Mouse (Mus musculus) hindbrain, embryonic 14.5 days (tissue): ENCODE measurements around the gene Ppt2. TPM values are rescaled to one million over a fixed set of nuclear protein-coding genes. Genes with fewer than 3 reads are reported as not detected.

Experiments
- ATAC-seq: fragments of 200-750 bp; cut with Nextera tagmentation; 2 replicates; pipeline ENCODE4 v1.8.0; 2017; ENCODE audit warnings: moderate number of reproducible peaks, mild to moderate bottlenecking, moderate TSS enrichment, moderate library complexity; ENCODE audit not compliant: low FRiP score
- DNase-seq: peaks from one replicate; pipeline ENCODE4 v3.0.0-alpha.2; 2015; ENCODE audit warnings: low spot score
- H3K27ac ChIP-seq: fragments of 300-500 bp; sonication (generic); 2 replicates; pipeline ENCODE4 v1.5.1; 2014; ENCODE audit warnings: mild to moderate bottlenecking, moderate library complexity
- H3K27me3 ChIP-seq: fragments of 300-500 bp; sonication (generic); 2 replicates; pipeline ENCODE4 v1.6.1; 2014; ENCODE audit warnings: mild to moderate bottlenecking, low read length, mixed read lengths; ENCODE audit not compliant: control insufficient read depth, insufficient read depth
- H3K36me3 ChIP-seq: fragments of 300-500 bp; sonication (generic); replicated peaks from 2 replicates; pipeline ENCODE4 v1.6.1; 2014; ENCODE audit not compliant: control insufficient read depth, insufficient read depth
- H3K4me1 ChIP-seq: fragments of 300-500 bp; sonication (generic); replicated peaks from 2 replicates; pipeline ENCODE4 v1.6.1; 2014; ENCODE audit warnings: antibody characterized with exemption, low read length, mixed read lengths; ENCODE audit not compliant: control insufficient read depth, insufficient read depth
- H3K4me2 ChIP-seq: fragments of 300-500 bp; sonication (generic); replicated peaks from 2 replicates; pipeline ENCODE4 v1.6.1; 2014; ENCODE audit warnings: mild to moderate bottlenecking, moderate library complexity
- H3K4me3 ChIP-seq: fragments of 300-500 bp; sonication (generic); replicated peaks from 2 replicates; pipeline ENCODE4 v1.5.1; 2014; ENCODE audit warnings: mild to moderate bottlenecking, low read length
- H3K9ac ChIP-seq: fragments of 300-500 bp; sonication (generic); 2 replicates; pipeline ENCODE4 v1.6.1; 2014
- H3K9me3 ChIP-seq: fragments of 300-500 bp; sonication (generic); 2 replicates; pipeline ENCODE4 v1.6.1; 2016; ENCODE audit warnings: low read length; ENCODE audit not compliant: control insufficient read depth
- WGBS: fragments of 180-500 bp; shearing (Covaris S2); extraction: QIAGEN DNeasy Blood & Tissue Kit; methylation state at CpG from one replicate; pipeline ENCODE4 v1.1.7; 2014; 5-methylcytosine and 5-hydroxymethylcytosine counted together
- polyA plus RNA-seq: library from polyadenylated mRNA; unstranded; fragments of >200 nt; fragmentation: Nextera tagmentation; extraction: Ambion mirVana; gene quantifications from 2 replicates; pipeline ENCODE4 v1.2.1, GENCODE M21; 2014

The Ppt2 gene
- polyA plus RNA-seq, 1 experiment from 2014 or later = 25.4 TPM

DNA sequence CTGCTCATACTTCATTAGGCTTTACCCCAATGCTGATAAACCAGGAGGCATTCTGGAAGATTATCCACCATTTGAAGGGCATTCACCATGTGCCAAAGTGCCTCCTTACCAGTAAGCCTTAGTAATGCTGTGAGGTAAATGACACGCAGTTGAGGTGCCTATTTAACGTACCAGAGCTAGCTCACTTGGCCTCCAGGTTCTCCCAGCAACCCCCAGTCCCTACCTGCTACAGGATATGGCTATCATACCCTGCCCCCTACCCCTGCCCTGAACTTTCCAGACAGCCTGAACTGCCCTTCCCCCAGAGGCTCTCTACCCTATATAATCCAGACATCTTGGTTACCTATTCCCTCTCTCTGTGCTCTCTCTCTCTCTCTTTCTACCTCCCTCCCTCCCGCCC is 39.5 kb downstream of the Ppt2 start:
- Histone ChIP-seq H3K4me2 (0 out of 2 replicates have a peak overlapping the region, but pooled peaks have one; percentile 98), H3K9ac (no peak overlapping the region), H3K36me3 (no peaks in the 10 kb centered on the region), H3K9me3 (no peaks in the 10 kb centered on the region), H3K4me1 (peaks cover 51% of the 10 kb centered on the region), H3K27me3 (no peaks in the 10 kb centered on the region), H3K27ac (no peak overlapping the region), H3K4me3 (no peak overlapping the region)
- 85% methylated on average over 3 of the region's 3 CpGs for WGBS
- ATAC-seq (no peak), DNase-seq (no peak)

DNA sequence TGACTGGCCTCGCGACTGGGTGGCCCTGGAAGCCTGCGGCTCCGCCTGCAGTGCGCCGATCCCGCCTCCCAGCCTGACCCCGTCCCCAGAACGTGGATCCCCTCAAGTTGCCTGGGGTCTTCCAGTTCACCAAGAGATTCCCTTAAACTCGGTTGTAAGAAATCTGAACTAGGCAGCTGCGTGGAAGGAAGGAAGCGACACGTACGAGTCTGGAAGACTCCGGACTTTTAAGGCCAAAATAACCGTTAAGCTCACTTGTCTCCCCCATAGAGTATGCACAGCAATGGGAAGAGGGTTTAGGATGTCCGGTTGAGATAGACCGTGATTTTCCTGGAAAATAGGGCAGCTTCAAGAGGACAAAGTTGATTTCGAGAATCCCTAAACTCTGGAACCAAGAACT is 40.5 kb downstream of the Ppt2 start:
- H3K4me2 ChIP-seq = peak overlapping the region; percentile 98
- H3K4me3 ChIP-seq = peak overlapping the region; percentile 74
- H3K9me3 ChIP-seq = no peaks in the 10 kb centered on the region
- H3K27ac ChIP-seq = peak overlapping the region; percentile 98
- H3K9ac ChIP-seq = peak overlapping the region; percentile 95
- H3K27me3 ChIP-seq = no peaks in the 10 kb centered on the region
- no peaks in the 10 kb centered on the region for H3K36me3 ChIP-seq
- peaks cover 43% of the 10 kb centered on the region for H3K4me1 ChIP-seq
- no peak for ATAC-seq
- WGBS = 3% methylated on average over 19 of the region's 19 CpGs
- DNase-seq = no peak

DNA sequence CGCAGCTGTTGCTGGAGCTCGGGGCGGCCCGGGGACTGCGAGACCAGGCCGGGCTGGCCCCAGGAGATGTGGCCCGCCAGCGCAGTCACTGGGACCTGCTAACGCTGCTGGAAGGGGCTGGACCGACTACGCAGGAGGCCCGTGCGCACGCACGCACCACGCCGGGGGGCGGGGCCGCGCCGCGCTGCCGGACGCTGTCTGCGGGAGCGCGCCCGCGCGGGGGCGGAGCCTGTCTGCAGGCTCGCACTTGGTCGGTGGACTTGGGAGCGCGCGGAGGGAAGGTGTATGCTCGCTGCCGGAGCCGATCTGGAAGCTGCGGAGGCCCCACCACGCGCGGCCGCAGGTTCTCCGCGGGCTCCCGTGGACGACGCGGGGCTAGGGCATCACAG is 40.9 kb downstream of the Ppt2 start:
- ATAC-seq (peak; percentile 83), DNase-seq (peak; percentile 98)
- no peaks in the 10 kb centered on the region for H3K27me3 ChIP-seq
- peak overlapping the region; percentile 95 for H3K9ac ChIP-seq
- peak overlapping the region; percentile 98 for H3K4me2 ChIP-seq
- 1% methylated on average over 49 of the region's 50 CpGs for WGBS
- H3K9me3 ChIP-seq = no peaks in the 10 kb centered on the region
- H3K36me3 ChIP-seq = no peaks in the 10 kb centered on the region
- peak overlapping the region; percentile 98 for H3K27ac ChIP-seq
- H3K4me3 ChIP-seq = peak overlapping the region; percentile 74
- peaks cover 43% of the 10 kb centered on the region for H3K4me1 ChIP-seq

DNA sequence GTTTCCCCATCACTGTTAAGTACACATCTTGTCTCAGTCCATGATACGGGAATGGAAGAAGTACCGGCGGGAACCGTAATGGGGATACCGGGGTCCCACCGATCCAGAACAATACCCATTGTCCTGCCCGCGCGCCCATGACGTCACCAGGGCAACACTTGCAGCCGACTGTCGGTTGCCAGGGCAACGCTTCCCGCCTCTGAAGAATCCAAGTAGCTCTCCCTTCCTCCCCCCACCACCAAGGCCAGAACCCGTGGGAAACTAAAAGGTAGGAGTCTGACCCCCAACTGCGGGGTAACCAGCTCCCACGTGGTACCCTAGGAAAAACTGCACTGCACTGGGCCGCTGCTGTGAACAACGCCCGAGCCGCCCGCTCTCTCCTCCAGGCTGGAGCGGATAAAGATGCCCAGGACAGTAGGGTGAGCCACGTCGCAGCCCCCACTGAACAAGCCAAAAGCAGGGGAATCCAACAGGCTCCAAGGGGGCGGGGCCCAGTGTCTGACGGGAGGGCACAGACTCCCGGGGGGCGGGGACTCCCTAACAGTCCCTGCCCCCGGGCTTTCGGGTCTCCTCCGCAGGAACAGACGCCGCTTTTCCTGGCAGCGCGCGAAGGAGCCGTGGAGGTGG is 41.4 kb downstream of the Ppt2 start:
- peak overlapping the region; percentile 98 for H3K27ac ChIP-seq
- peak; percentile 73 for ATAC-seq
- H3K36me3 ChIP-seq = no peaks in the 10 kb centered on the region
- peaks cover 43% of the 10 kb centered on the region for H3K4me1 ChIP-seq
- no peaks in the 10 kb centered on the region for H3K27me3 ChIP-seq
- no peaks in the 10 kb centered on the region for H3K9me3 ChIP-seq
- WGBS = under 1% methylated on average over 37 of the region's 38 CpGs
- H3K4me2 ChIP-seq = peak overlapping the region; percentile 98
- H3K4me3 ChIP-seq = peak overlapping the region; percentile 74
- peak overlapping the region; percentile 95 for H3K9ac ChIP-seq
- DNase-seq = peak; percentile 87

DNA sequence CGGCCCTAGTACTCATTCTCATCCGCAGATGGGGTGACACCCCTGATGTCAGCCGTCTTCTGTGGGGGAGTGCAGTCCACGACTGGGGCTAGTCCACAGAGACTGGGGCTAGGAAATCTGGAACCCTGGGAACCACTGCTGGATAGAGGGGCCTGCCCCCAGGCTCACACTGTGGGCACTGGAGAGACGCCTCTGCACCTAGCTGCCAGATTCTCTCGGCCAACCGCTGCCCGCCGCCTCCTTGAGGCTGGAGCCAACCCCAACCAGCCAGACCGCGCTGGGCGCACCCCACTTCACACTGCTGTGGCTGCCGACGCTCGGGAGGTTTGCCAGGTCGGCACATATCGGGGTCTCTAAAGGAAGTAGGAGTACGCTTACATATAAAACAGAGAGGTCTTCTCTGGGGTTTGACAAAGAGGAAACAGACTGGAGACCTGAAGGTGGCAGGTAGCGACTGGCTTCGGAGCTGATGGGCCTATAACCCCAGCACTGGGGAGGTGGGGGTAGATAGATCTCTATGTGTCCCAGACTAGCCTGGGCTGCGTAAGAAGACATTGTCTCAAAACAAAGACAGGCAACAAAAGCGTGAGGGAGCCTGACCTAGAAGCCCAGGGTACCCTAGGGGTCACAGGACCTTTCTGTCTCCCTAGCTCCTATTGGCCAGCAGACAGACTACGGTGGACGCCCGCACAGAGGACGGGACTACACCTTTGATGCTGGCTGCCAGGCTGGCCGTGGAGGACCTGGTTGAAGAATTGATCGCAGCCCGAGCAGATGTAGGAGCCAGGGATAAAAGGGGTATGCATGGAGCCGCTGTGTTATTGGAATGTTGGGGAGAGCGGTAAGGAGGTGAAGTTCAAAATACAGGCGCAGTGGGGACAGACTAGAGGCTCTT is 42.2 kb downstream of the Ppt2 start:
- peak; percentile 7 for ATAC-seq
- H3K27ac ChIP-seq = peak overlapping the region; percentile 98
- H3K9me3 ChIP-seq = no peaks in the 10 kb centered on the region
- WGBS = 12% methylated on average over 32 of the region's 32 CpGs
- peak overlapping the region; percentile 98 for H3K4me2 ChIP-seq
- peaks cover 36% of the 10 kb centered on the region for H3K4me1 ChIP-seq
- peak; percentile 54 for DNase-seq
- H3K4me3 ChIP-seq = peak overlapping the region; percentile 74
- no peaks in the 10 kb centered on the region for H3K36me3 ChIP-seq
- H3K9ac ChIP-seq = peak overlapping the region; percentile 95
- H3K27me3 ChIP-seq = no peaks in the 10 kb centered on the region

DNA sequence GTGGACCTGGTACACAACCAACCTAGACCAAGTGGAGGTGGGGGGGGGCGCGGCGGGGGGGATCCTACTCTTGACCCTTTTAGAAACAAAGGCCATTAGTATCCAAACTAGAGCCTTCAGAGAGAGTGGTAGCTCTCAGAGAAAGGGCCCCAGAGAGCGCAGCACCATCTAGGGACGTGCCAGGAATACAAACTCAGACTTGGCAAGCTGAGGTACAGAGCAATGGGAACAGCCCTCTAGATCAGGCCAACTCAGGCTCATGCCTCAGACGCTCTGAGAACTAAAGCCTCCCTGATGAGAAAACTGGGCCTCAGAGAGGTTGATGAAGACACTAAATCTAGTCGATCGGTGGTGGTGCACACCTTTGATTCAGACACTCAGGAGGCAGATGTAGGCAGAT is 43.2 kb downstream of the Ppt2 start:
- no peak for ATAC-seq
- DNase-seq = no peak
- WGBS = 86% methylated on average over 8 of the region's 8 CpGs
- Histone ChIP-seq H3K36me3 (no peaks in the 10 kb centered on the region), H3K27ac (peak overlapping the region; percentile 98), H3K9me3 (no peaks in the 10 kb centered on the region), H3K9ac (no peak overlapping the region), H3K4me3 (no peak overlapping the region), H3K27me3 (no peaks in the 10 kb centered on the region), H3K4me1 (peaks cover 26% of the 10 kb centered on the region), H3K4me2 (no peak overlapping the region)

DNA sequence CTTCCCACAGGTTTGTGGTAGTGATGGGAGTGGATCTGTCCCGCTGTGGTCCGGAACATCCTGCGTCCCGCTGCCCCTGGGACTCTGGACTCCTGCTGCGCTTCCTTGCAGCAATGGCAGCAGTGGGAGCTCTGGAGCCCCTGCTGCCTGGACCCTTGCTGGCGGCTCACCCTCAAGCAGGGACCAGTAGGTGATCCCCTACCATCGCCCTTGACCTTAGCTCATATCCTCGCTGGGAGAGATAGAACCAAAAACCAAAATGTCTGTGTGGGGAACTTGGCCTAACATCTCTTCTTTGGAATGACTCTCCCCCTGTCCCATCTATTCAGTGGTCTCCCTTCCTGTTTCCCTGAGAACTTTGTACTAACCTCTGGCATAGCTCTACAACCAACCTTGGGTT is 44.5 kb downstream of the Ppt2 start:
- WGBS = 87% methylated on average over 8 of the region's 8 CpGs

DNA sequence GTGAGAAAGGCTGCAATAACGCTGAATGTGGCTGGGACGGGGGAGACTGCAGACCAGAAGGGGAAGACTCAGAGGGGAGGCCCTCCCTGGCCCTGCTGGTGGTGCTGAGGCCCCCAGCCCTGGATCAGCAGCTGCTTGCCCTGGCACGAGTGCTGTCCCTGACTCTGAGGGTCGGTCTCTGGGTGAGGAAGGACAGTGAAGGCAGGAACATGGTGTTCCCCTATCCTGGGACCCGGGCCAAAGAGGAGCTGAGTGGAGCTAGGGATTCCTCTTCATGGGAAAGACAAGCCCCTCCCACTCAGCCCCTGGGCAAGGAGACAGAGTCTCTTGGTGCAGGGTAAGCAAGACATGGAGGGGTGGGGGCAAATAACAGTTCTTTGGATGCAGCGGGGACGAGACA is 44.9 kb downstream of the Ppt2 start:
- ATAC-seq = no peak
- DNase-seq = no peak
- Histone ChIP-seq H3K4me1 (peaks cover 15% of the 10 kb centered on the region), H3K36me3 (no peaks in the 10 kb centered on the region), H3K4me2 (no peak overlapping the region), H3K9me3 (no peaks in the 10 kb centered on the region), H3K9ac (no peak overlapping the region), H3K27ac (no peak overlapping the region), H3K4me3 (no peak overlapping the region), H3K27me3 (no peaks in the 10 kb centered on the region)
- WGBS = 68% methylated on average over 7 of the region's 7 CpGs

More for the DNA sequence above, 44.5 kb downstream of the Ppt2 start:
- ATAC-seq (no peak), DNase-seq (no peak)
- no peaks in the 10 kb centered on the region for H3K27me3 ChIP-seq
- H3K4me1 ChIP-seq = peaks cover 17% of the 10 kb centered on the region
- H3K9me3 ChIP-seq = no peaks in the 10 kb centered on the region
- H3K36me3 ChIP-seq = no peaks in the 10 kb centered on the region
- H3K4me3 ChIP-seq = no peak overlapping the region
- no peak overlapping the region for H3K4me2 ChIP-seq
- no peak overlapping the region for H3K27ac ChIP-seq
- no peak overlapping the region for H3K9ac ChIP-seq

DNA sequence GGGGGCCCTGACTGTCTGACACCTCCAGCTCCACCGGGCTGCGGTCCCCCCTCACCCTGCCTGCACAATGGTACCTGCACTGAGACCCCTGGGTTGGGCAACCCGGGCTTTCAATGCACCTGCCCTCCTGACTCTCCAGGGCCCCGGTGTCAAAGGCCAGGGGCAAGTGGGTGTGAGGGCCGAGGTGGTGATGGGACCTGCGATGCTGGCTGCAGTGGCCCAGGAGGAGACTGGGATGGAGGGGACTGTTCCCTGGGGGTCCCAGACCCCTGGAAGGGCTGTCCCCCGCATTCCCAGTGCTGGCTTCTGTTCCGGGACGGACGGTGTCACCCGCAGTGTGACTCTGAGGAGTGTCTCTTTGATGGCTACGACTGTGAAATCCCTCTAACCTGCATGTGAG is 45.8 kb downstream of the Ppt2 start:
- WGBS = 86% methylated on average over 12 of the region's 12 CpGs
- ATAC-seq = no peak

More for the DNA sequence above, 45.8 kb downstream of the Ppt2 start:
- H3K27ac ChIP-seq = no peak overlapping the region
- no peak overlapping the region for H3K4me2 ChIP-seq
- no peaks in the 10 kb centered on the region for H3K27me3 ChIP-seq
- DNase-seq = no peak
- no peak overlapping the region for H3K9ac ChIP-seq
- no peaks in the 10 kb centered on the region for H3K36me3 ChIP-seq
- H3K4me1 ChIP-seq = peaks cover 8% of the 10 kb centered on the region
- no peak overlapping the region for H3K4me3 ChIP-seq
- no peaks in the 10 kb centered on the region for H3K9me3 ChIP-seq
